Mouse (Mus musculus): ENCODE measurements around the gene Pigu.

- TF ChIP-seq CTCF (IDR thresholded peaks at IDR 0.05; ENCODE audit: borderline replicate concordance, control insufficient read depth, extremely low read depth, insufficient read depth, low read length, poor library complexity) (no peak), POLR2A (IDR thresholded peaks at IDR 0.05; ENCODE audit: control insufficient read depth, extremely low read depth, insufficient read depth, low read length, poor library complexity) (no peak)
These were observed 114.9 kb downstream of the Pigu start for GRCm38 (mm10) chr2:155242296-155242855.
